Mouse (Mus musculus): ENCODE data around the gene Tcte3.
"Not testable (repeated sequence)": the region's sequence is repeated elsewhere in the genome, so short reads cannot be mapped to it uniquely, and the experiment has no call there.

DNA sequence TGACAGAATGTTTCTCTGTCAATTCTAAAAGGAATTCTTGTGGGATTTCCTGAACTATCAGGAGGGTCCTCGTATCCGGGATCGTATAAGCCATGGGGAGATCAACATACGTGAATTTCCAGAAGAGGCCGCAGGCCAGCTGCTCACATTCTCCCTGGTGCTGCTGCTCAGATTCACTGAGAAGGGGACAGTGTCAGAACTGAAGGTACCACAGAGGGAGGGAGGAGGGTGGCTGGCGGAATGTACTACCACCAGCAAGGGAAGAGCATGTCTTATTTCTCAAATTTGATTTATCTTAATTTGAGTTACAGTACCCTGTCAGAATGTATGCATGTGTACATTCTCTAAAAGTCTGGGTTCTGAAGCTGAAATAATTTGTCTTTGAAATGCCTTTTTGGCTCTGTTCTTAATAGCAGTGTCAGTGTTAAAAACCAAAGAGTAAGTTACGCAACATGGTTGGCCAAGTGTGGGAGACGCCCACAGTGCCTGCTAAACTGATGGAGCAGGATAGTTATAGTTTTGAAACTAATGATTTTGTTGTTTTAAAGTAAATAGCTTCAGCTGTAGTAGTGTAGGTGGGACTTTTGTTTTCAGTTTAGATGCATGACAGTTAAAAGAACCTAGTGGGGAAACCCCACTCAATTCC lies 12.0 kb upstream of the Tcte3 start:
- TF ChIP-seq CTCF (IDR thresholded peaks at IDR 0.05; ENCODE audit: borderline replicate concordance, insufficient read depth, low read depth, low read length); POLR2A (IDR thresholded peaks at IDR 0.05; ENCODE audit: borderline replicate concordance, insufficient read depth, low read length): not testable (repeated sequence)
